Mouse (Mus musculus): ENCODE data around the gene Eif3i. TPM values are rescaled to one million over a fixed set of nuclear protein-coding genes. Genes with fewer than 3 reads are reported as not detected.

Eif3i gene
- total and polyA plus RNA-seq, 3 experiments, result 396 to 766 (median 730) TPM

GRCm38 (mm10) chr4:129542592-129543141 is 57.8 kb downstream of the Eif3i start, which contains the start of gene Hdac1 (continued):
- TF ChIP-seq MAFK (IDR thresholded peaks at IDR 0.05; ENCODE audit: borderline replicate concordance, low read depth, low read length) (no peak), USF2 (IDR thresholded peaks at IDR 0.05; ENCODE audit: borderline replicate concordance in 1 of 2, insufficient read depth in 1 of 2, low read depth in 1 of 2, low read length in 2 of 2) (no peak)

Other genes starting within 250 kb of the Eif3i start
- 0.85 and 0.89 TPM in 2 replicates for gene Zbtb8a, start 222.5 kb downstream of the Eif3i start, total RNA-seq (2012; rRNA removed)
- gene Zbtb8a, start 222.5 kb downstream of the Eif3i start, polyA plus RNA-seq (2012; ENCODE audit: insufficient read depth in 1 of 2, insufficient read length in 2 of 2, low read depth in 1 of 2, low replicate concordance in 2 of 2, missing spikeins in 1 of 2), result 1 to 10 TPM in 1 of 2 experiments, not detected in 1; 1.6 TPM
- 0.08 and 0.16 TPM in 2 replicates for gene Zbtb8b, start 159.8 kb downstream of the Eif3i start, total RNA-seq (2012; rRNA removed)
- gene Zbtb8b, start 159.8 kb downstream of the Eif3i start, polyA plus RNA-seq (2012; ENCODE audit: insufficient read depth in 1 of 2, insufficient read length in 2 of 2, low read depth in 1 of 2, low replicate concordance in 2 of 2, missing spikeins in 1 of 2), result under 1 TPM in 1 of 2 experiments, not detected in 1; 0.29 TPM
- gene Bsdc1, start 139.1 kb downstream of the Eif3i start, total RNA-seq (2012; rRNA removed), result 14.1 TPM in 2 replicates
- 10 to 100 TPM in 1 of 2 experiments, not detected in 1; 19.2 TPM for gene Bsdc1, start 139.1 kb downstream of the Eif3i start, polyA plus RNA-seq (2012; ENCODE audit: insufficient read depth in 1 of 2, insufficient read length in 2 of 2, low read depth in 1 of 2, low replicate concordance in 2 of 2, missing spikeins in 1 of 2)
- gene Tssk3, start 109.6 kb downstream of the Eif3i start, total RNA-seq (2012; rRNA removed), result not detected in 2 replicates
- gene Tssk3, start 109.6 kb downstream of the Eif3i start, polyA plus RNA-seq (2012; ENCODE audit: insufficient read depth in 1 of 2, insufficient read length in 2 of 2, low read depth in 1 of 2, low replicate concordance in 2 of 2, missing spikeins in 1 of 2), result not detected
- gene Fam229a, start 109.5 kb downstream of the Eif3i start, total RNA-seq (2012; rRNA removed), result not detected in 2 replicates
- not detected for gene Fam229a, start 109.5 kb downstream of the Eif3i start, polyA plus RNA-seq (2012; ENCODE audit: insufficient read depth in 1 of 2, insufficient read length in 2 of 2, low read depth in 1 of 2, low replicate concordance in 2 of 2, missing spikeins in 1 of 2)
- gene Marcksl1, start 87.1 kb downstream of the Eif3i start, total RNA-seq (2012; rRNA removed), result 25.3 and 26.9 TPM in 2 replicates
- gene Marcksl1, start 87.1 kb downstream of the Eif3i start, polyA plus RNA-seq (2012; ENCODE audit: insufficient read depth in 1 of 2, insufficient read length in 2 of 2, low read depth in 1 of 2, low replicate concordance in 2 of 2, missing spikeins in 1 of 2), result 10 to 100 TPM in 1 of 2 experiments, not detected in 1; 62.7 TPM
- 38.9 and 47.9 TPM in 2 replicates for gene Hdac1, start 57.9 kb downstream of the Eif3i start, total RNA-seq (2012; rRNA removed)
- gene Hdac1, start 57.9 kb downstream of the Eif3i start, polyA plus RNA-seq (2012; ENCODE audit: insufficient read depth in 1 of 2, insufficient read length in 2 of 2, low read depth in 1 of 2, low replicate concordance in 2 of 2, missing spikeins in 1 of 2), result 100 to 1,000 TPM; 108 to 185 TPM
- gene Lck, start 27.0 kb downstream of the Eif3i start, total RNA-seq (2012; rRNA removed), result 2.7 and 3.6 TPM in 2 replicates
- 1 to 10 TPM in 1 of 2 experiments, not detected in 1; 6.9 TPM for gene Lck, start 27.0 kb downstream of the Eif3i start, polyA plus RNA-seq (2012; ENCODE audit: insufficient read depth in 1 of 2, insufficient read length in 2 of 2, low read depth in 1 of 2, low replicate concordance in 2 of 2, missing spikeins in 1 of 2)
- gene Fam167b, start 22.1 kb downstream of the Eif3i start, total RNA-seq (2012; rRNA removed), result not detected in 2 replicates
- gene Fam167b, start 22.1 kb downstream of the Eif3i start, polyA plus RNA-seq (2012; ENCODE audit: insufficient read depth in 1 of 2, insufficient read length in 2 of 2, low read depth in 1 of 2, low replicate concordance in 2 of 2, missing spikeins in 1 of 2), result not detected
- gene Tmem234, start within 50 bp of the Eif3i start, total RNA-seq (2012; rRNA removed), result 140 and 148 TPM in 2 replicates
- 100 to 1,000 TPM in 1 of 2 experiments, not detected in 1; 220 TPM for gene Tmem234, start within 50 bp of the Eif3i start, polyA plus RNA-seq (2012; ENCODE audit: insufficient read depth in 1 of 2, insufficient read length in 2 of 2, low read depth in 1 of 2, low replicate concordance in 2 of 2, missing spikeins in 1 of 2)
- 0.26 TPM in 1 of 2 replicates, not detected in the other for gene Dcdc2b, start 13.6 kb upstream of the Eif3i start, total RNA-seq (2012; rRNA removed)
- 1 to 10 TPM in 1 of 2 experiments, not detected in 1; 1.3 TPM for gene Dcdc2b, start 13.6 kb upstream of the Eif3i start, polyA plus RNA-seq (2012; ENCODE audit: insufficient read depth in 1 of 2, insufficient read length in 2 of 2, low read depth in 1 of 2, low replicate concordance in 2 of 2, missing spikeins in 1 of 2)
- 13.6 and 15.4 TPM in 2 replicates for gene Iqcc, start 18.5 kb upstream of the Eif3i start, total RNA-seq (2012; rRNA removed)
- 10 to 100 TPM in 1 of 2 experiments, not detected in 1; 18.5 TPM for gene Iqcc, start 18.5 kb upstream of the Eif3i start, polyA plus RNA-seq (2012; ENCODE audit: insufficient read depth in 1 of 2, insufficient read length in 2 of 2, low read depth in 1 of 2, low replicate concordance in 2 of 2, missing spikeins in 1 of 2)
- 18.3 and 21.4 TPM in 2 replicates for gene Ccdc28b, start 23.3 kb upstream of the Eif3i start, total RNA-seq (2012; rRNA removed)
- 10 to 100 TPM in 1 of 2 experiments, not detected in 1; 29.1 TPM for gene Ccdc28b, start 23.3 kb upstream of the Eif3i start, polyA plus RNA-seq (2012; ENCODE audit: insufficient read depth in 1 of 2, insufficient read length in 2 of 2, low read depth in 1 of 2, low replicate concordance in 2 of 2, missing spikeins in 1 of 2)
- 68.0 and 69.5 TPM in 2 replicates for gene Txlna, start 40.4 kb upstream of the Eif3i start, total RNA-seq (2012; rRNA removed)
- gene Txlna, start 40.4 kb upstream of the Eif3i start, polyA plus RNA-seq (2012; ENCODE audit: insufficient read depth in 1 of 2, insufficient read length in 2 of 2, low read depth in 1 of 2, low replicate concordance in 2 of 2, missing spikeins in 1 of 2), result 10 to 100 TPM in 1 of 2 experiments, not detected in 1; 68.9 TPM
- gene Kpna6, start 72.1 kb upstream of the Eif3i start, total RNA-seq (2012; rRNA removed), result 15.9 and 18.0 TPM in 2 replicates
- 10 to 100 TPM; 19.6 to 66.5 TPM for gene Kpna6, start 72.1 kb upstream of the Eif3i start, polyA plus RNA-seq (2012; ENCODE audit: insufficient read depth in 1 of 2, insufficient read length in 2 of 2, low read depth in 1 of 2, low replicate concordance in 2 of 2, missing spikeins in 1 of 2)
- gene Tmem39b, start 96.2 kb upstream of the Eif3i start, total RNA-seq (2012; rRNA removed), result 12.2 and 14.7 TPM in 2 replicates
- 10 to 100 TPM; 55.2 to 81.0 TPM for gene Tmem39b, start 96.2 kb upstream of the Eif3i start, polyA plus RNA-seq (2012; ENCODE audit: insufficient read depth in 1 of 2, insufficient read length in 2 of 2, low read depth in 1 of 2, low replicate concordance in 2 of 2, missing spikeins in 1 of 2)
- gene Khdrbs1, start 141.7 kb upstream of the Eif3i start, total RNA-seq (2012; rRNA removed), result 56.5 and 63.2 TPM in 2 replicates
- gene Khdrbs1, start 141.7 kb upstream of the Eif3i start, polyA plus RNA-seq (2012; ENCODE audit: insufficient read depth in 1 of 2, insufficient read length in 2 of 2, low read depth in 1 of 2, low replicate concordance in 2 of 2, missing spikeins in 1 of 2), result 100 to 1,000 TPM in 1 of 2 experiments, 10 to 100 TPM in 1; 77.6 to 141 TPM
- 119 and 124 TPM in 2 replicates for gene Ptp4a2, start 210.6 kb upstream of the Eif3i start, total RNA-seq (2012; rRNA removed)
- 100 to 1,000 TPM; 118 to 619 TPM for gene Ptp4a2, start 210.6 kb upstream of the Eif3i start, polyA plus RNA-seq (2012; ENCODE audit: insufficient read depth in 1 of 2, insufficient read length in 2 of 2, low read depth in 1 of 2, low replicate concordance in 2 of 2, missing spikeins in 1 of 2)